Mouse (Mus musculus) myocyte (in vitro differentiated cells): ENCODE measurements around the gene Slc25a35. TPM values are rescaled to one million over a fixed set of nuclear protein-coding genes. Genes with fewer than 3 reads are reported as not detected.

Experiments
- H3K27me3 ChIP-seq: one replicate; pipeline ENCODE4 v1.6.1; 2011; ENCODE audit not compliant: control insufficient read depth, insufficient read depth, insufficient read length
- H3K36me3 ChIP-seq: one replicate; pipeline ENCODE4 v1.6.1; 2011; ENCODE audit not compliant: control insufficient read depth, insufficient read depth
- H3K4me2 ChIP-seq: one replicate; pipeline ENCODE4 v1.6.1; 2011; ENCODE audit warnings: low read depth, control low read depth
- H3K4me3 ChIP-seq: one replicate; pipeline ENCODE4 v1.5.1; 2011; ENCODE audit warnings: mild to moderate bottlenecking, control low read depth, moderate library complexity
- H3K79me2 ChIP-seq: one replicate; pipeline ENCODE4 v1.6.1; 2011; ENCODE audit not compliant: control insufficient read depth, insufficient read depth
- H3ac ChIP-seq: one replicate; pipeline ENCODE4 v1.6.1; 2011; ENCODE audit not compliant: control insufficient read depth, insufficient read length
- E2F4 ChIP-seq: IDR thresholded peaks from one replicate; pipeline ENCODE4 v1.6.1; 2011; ENCODE audit warnings: mild to moderate bottlenecking, control low read depth, moderate library complexity; ENCODE audit not compliant: insufficient read depth
- MYOD1 ChIP-seq, 3 experiments: IDR thresholded peaks; one replicate each; pipeline ENCODE4 v1.6.1; 2011; ENCODE audit warnings: control low read depth in 2 of 3, low read depth in 2 of 3, mild to moderate bottlenecking in 2 of 3, moderate library complexity in 1 of 3; ENCODE audit not compliant: insufficient read length in 2 of 3, control insufficient read depth in 1 of 3
- MYOG ChIP-seq, 3 experiments: IDR thresholded peaks; one replicate each; pipeline ENCODE4 v1.6.1; 2011; ENCODE audit warnings: control low read depth in 2 of 3, low read depth in 2 of 3, mild to moderate bottlenecking in 2 of 3; ENCODE audit not compliant: insufficient read length in 2 of 3, control insufficient read depth in 1 of 3, insufficient read depth in 1 of 3
- POLR2A ChIP-seq: IDR thresholded peaks from one replicate; pipeline ENCODE4 v1.6.1; 2011; ENCODE audit warnings: low read depth, mild to moderate bottlenecking, control low read depth, moderate library complexity; ENCODE audit not compliant: insufficient read length
- POLR2AphosphoS2 ChIP-seq: IDR thresholded peaks from one replicate; pipeline ENCODE4 v1.6.1; 2011; ENCODE audit warnings: low read depth, control low read depth; ENCODE audit not compliant: insufficient read length
- REST ChIP-seq: IDR thresholded peaks from one replicate; pipeline ENCODE4 v1.6.1; 2011; ENCODE audit warnings: mild to moderate bottlenecking, control low read depth, moderate library complexity; ENCODE audit not compliant: insufficient read depth, insufficient read length
- TCF12 ChIP-seq: IDR thresholded peaks from one replicate; pipeline ENCODE4 v1.6.1; 2011; ENCODE audit warnings: mild to moderate bottlenecking, control low read depth; ENCODE audit not compliant: poor library complexity, insufficient read depth, severe bottlenecking
- USF1 ChIP-seq: IDR thresholded peaks from one replicate; pipeline ENCODE4 v1.6.1; 2011; ENCODE audit warnings: low read depth, mild to moderate bottlenecking, control low read depth, moderate library complexity
- polyA plus RNA-seq: library from polyadenylated mRNA; unstranded; fragments of >200 nt; fragmentation: generic; extraction: Trizol; gene quantifications from one replicate; pipeline ENCODE4 v1.2.1, GENCODE M21; 2012; ENCODE audit warnings: missing spikeins

The Slc25a35 gene
- polyA plus RNA-seq, 1 experiment, result 2.3 TPM

- Histone ChIP-seq H3ac (no peak within 1 kb of the TSS), H3K4me2 (peak within 1 kb of the TSS; percentile 77), H3K27me3 (no peaks in the 10 kb centered on the region), H3K79me2 (peaks cover 19% of the 10 kb centered on the region), H3K4me3 (peak within 1 kb of the TSS; percentile 51), H3K36me3 (no peaks in the 10 kb centered on the region)
- TF ChIP-seq MYOD1 (IDR thresholded peaks at IDR 0.05; ENCODE audit: control insufficient read depth in 1 of 3, insufficient read length in 2 of 3, low read depth in 2 of 3) (no peak), TCF12 (no peak), REST (no peak), MYOG (IDR thresholded peaks at IDR 0.05; ENCODE audit: control insufficient read depth in 1 of 3, insufficient read depth in 1 of 3, insufficient read length in 2 of 3, low read depth in 2 of 3) (no peak), POLR2AphosphoS2 (peak; percentile 93), E2F4 (peak; percentile 90), USF1 (no peak), POLR2A (peak; percentile 96)
Measured at GRCm38 (mm10) chr11:69015644-69016441, 47.9 kb downstream of the Slc25a35 start, which contains the start of gene Ctc1. Gene Ctc1, plus strand, starts transcription at chr11:69015911.

- Histone ChIP-seq H3K36me3 (peaks cover 3% of the 10 kb centered on the region), H3ac (no peak overlapping the region), H3K4me2 (peak overlapping the region; percentile 77), H3K79me2 (peaks cover 19% of the 10 kb centered on the region), H3K27me3 (no peaks in the 10 kb centered on the region), H3K4me3 (peak overlapping the region; percentile 51)
- TF ChIP-seq POLR2AphosphoS2 (no peak), POLR2A (no peak), MYOG (IDR thresholded peaks at IDR 0.05; ENCODE audit: control insufficient read depth in 1 of 3, insufficient read depth in 1 of 3, insufficient read length in 2 of 3, low read depth in 2 of 3) (no peak), MYOD1 (IDR thresholded peaks at IDR 0.05; ENCODE audit: control insufficient read depth in 1 of 3, insufficient read length in 2 of 3, low read depth in 2 of 3) (no peak)
Measured at GRCm38 (mm10) chr11:69016755-69017154, 48.8 kb downstream of the Slc25a35 start.

GRCm38 (mm10) chr11:69020691-69021090 is 52.8 kb downstream of the Slc25a35 start:
- Histone ChIP-seq H3K4me3 (no peak overlapping the region), H3K79me2 (peaks cover 19% of the 10 kb centered on the region), H3ac (no peak overlapping the region), H3K27me3 (no peaks in the 10 kb centered on the region), H3K36me3 (peaks cover 38% of the 10 kb centered on the region), H3K4me2 (no peak overlapping the region)
- TF ChIP-seq POLR2AphosphoS2, result no peak
- TF ChIP-seq MYOG (IDR thresholded peaks at IDR 0.05; ENCODE audit: control insufficient read depth in 1 of 3, insufficient read depth in 1 of 3, insufficient read length in 2 of 3, low read depth in 2 of 3), result no peak

Other genes with a start within 250 kb of the Slc25a35 start
- 36.7 TPM for gene Ndel1, start 96.3 kb upstream of the Slc25a35 start, polyA plus RNA-seq
- not detected for gene Rnf222, start 79.6 kb upstream of the Slc25a35 start, polyA plus RNA-seq
- 695 TPM for gene Rpl26, start 66.5 kb upstream of the Slc25a35 start, polyA plus RNA-seq
- not detected for gene Odf4, start 41.0 kb upstream of the Slc25a35 start, polyA plus RNA-seq
- 0.49 TPM for gene Arhgef15, start 10.7 kb upstream of the Slc25a35 start, polyA plus RNA-seq
- gene Rangrf, start 7.1 kb downstream of the Slc25a35 start, polyA plus RNA-seq, result 56.4 TPM
- gene Pfas, start 40.3 kb downstream of the Slc25a35 start, polyA plus RNA-seq, result 9.1 TPM
- 29.1 TPM for gene Ctc1, start 47.8 kb downstream of the Slc25a35 start, polyA plus RNA-seq
- 28.2 TPM for gene Aurkb, start 77.5 kb downstream of the Slc25a35 start, polyA plus RNA-seq
- gene Borcs6, start 91.6 kb downstream of the Slc25a35 start, polyA plus RNA-seq, result 27.2 TPM
- gene Tmem107, start 102.7 kb downstream of the Slc25a35 start, polyA plus RNA-seq, result 29.5 TPM
- 51.8 TPM for gene Vamp2, start 120.4 kb downstream of the Slc25a35 start, polyA plus RNA-seq
- gene Per1, start 127.1 kb downstream of the Slc25a35 start, polyA plus RNA-seq, result 8.9 TPM
- gene Hes7, start 152.3 kb downstream of the Slc25a35 start, polyA plus RNA-seq, result 0.28 TPM
- 0.78 TPM for gene 9130213A22Rik, start 154.5 kb downstream of the Slc25a35 start, polyA plus RNA-seq
- gene Aloxe3, start 157.8 kb downstream of the Slc25a35 start, polyA plus RNA-seq, result 0.01 TPM
- gene Alox12b, start 188.9 kb downstream of the Slc25a35 start, polyA plus RNA-seq, result not detected
- gene Alox8, start 229.7 kb downstream of the Slc25a35 start, polyA plus RNA-seq, result not detected